Mouse (Mus musculus) hindbrain, embryonic 16.5 days (tissue): ENCODE measurements around the gene Gm4131. TPM values are rescaled to one million over a fixed set of nuclear protein-coding genes. Genes with fewer than 3 reads are reported as not detected.

Experiments
- ATAC-seq: fragments of 200-750 bp; cut with Nextera tagmentation; 2 replicates; pipeline ENCODE4 v1.8.0; 2017; ENCODE audit warnings: moderate TSS enrichment, moderate library complexity
- H3K27ac ChIP-seq: fragments of 300-500 bp; sonication (generic); 2 replicates; pipeline ENCODE4 v1.5.1; 2014; ENCODE audit warnings: low read depth, mild to moderate bottlenecking, control low read depth, low read length, moderate library complexity
- H3K27me3 ChIP-seq: fragments of 300-500 bp; sonication (generic); replicated peaks from 2 replicates; pipeline ENCODE4 v1.6.1; 2014; ENCODE audit warnings: low read length; ENCODE audit not compliant: control insufficient read depth, insufficient read depth
- H3K36me3 ChIP-seq: fragments of 300-500 bp; sonication (generic); 2 replicates; pipeline ENCODE4 v1.6.1; 2014; ENCODE audit warnings: mild to moderate bottlenecking, low read length, moderate library complexity, mixed read lengths; ENCODE audit not compliant: control insufficient read depth, insufficient read depth
- H3K4me1 ChIP-seq: fragments of 300-500 bp; sonication (generic); 2 replicates; pipeline ENCODE4 v1.6.1; 2014; ENCODE audit warnings: low read depth, low read length; ENCODE audit not compliant: control insufficient read depth, insufficient read depth
- H3K4me2 ChIP-seq: fragments of 300-500 bp; sonication (generic); 2 replicates; pipeline ENCODE4 v1.6.1; 2014; ENCODE audit warnings: mild to moderate bottlenecking, low read length, control low read depth, moderate library complexity
- H3K4me3 ChIP-seq: fragments of 300-500 bp; sonication (generic); 2 replicates; pipeline ENCODE4 v1.5.1; 2014; ENCODE audit warnings: mild to moderate bottlenecking, low read length, control low read depth, moderate library complexity
- H3K9ac ChIP-seq: fragments of 300-500 bp; sonication (generic); 2 replicates; pipeline ENCODE4 v1.6.1; 2014; ENCODE audit warnings: low read depth, mild to moderate bottlenecking, control low read depth, low read length, moderate library complexity
- H3K9me3 ChIP-seq: fragments of 300-500 bp; sonication (generic); 2 replicates; pipeline ENCODE4 v1.6.1; 2014; ENCODE audit warnings: mild to moderate bottlenecking, low read length, moderate library complexity; ENCODE audit not compliant: control insufficient read depth
- WGBS: fragments of 180-500 bp; shearing (Covaris S2); extraction: QIAGEN DNeasy Blood & Tissue Kit; methylation state at CpG from one replicate; pipeline ENCODE4 v1.1.7; 2014; 5-methylcytosine and 5-hydroxymethylcytosine counted together
- polyA plus RNA-seq: library from polyadenylated mRNA; unstranded; fragments of >200 nt; fragmentation: Nextera tagmentation; extraction: Ambion mirVana; gene quantifications from 2 replicates; pipeline ENCODE4 v1.2.1, GENCODE M21; 2015

Gene Gm4131
- polyA plus RNA-seq, 1 experiment from 2014 or later = 0.23 TPM

DNA sequence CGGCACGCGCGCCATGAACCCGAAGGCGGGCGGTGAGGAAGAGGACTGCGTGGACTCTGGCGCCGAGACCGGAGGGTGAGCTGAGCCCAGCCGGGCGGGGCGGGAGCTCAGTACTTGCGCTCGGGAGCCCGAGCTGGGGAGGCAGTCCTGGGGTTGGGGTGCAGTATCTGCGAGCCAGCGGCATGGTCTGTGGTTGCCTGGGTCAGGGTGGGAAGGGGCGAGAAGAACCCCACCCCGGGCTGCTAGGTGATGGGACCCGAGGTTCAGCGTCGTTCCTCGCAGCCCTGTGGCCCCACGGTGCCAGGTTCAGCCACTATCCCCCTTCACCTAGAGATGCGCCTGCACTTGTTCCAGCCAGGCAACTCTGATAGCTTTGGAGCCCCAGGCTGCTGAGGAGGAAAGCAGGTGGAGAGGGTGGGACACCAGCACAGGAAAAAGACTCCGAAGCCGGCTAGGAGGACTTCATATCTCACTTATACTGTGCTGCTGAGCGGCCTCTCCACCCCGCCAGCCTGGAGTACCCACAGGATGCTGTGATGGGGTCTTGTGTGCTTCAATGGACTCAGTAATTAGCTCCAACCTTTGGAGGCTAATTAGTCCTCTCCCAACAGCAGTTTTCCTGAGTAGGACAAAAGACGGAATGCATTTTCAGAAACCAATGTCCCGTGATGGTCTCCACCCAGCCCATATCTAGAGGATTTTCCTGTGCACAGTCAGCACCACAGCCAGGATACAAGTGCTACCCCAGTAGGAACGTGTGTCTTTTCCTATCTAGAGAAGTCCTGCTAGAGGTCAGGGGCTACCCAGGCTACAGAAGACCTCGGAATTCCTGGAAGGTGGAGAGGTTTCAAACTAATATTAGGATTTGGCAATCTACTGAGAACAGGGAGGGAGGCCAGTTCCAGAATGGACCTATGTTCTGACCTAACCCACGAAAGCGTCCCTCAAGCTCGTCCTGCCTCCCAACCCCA is 10.6 kb downstream of the Gm4131 start:
- Histone ChIP-seq H3K4me3 (peak overlapping the region; percentile 77), H3K27ac (peak overlapping the region; percentile 67), H3K36me3 (no peaks in the 10 kb centered on the region), H3K4me2 (peak overlapping the region; percentile 91), H3K9me3 (no peaks in the 10 kb centered on the region), H3K4me1 (peaks cover 18% of the 10 kb centered on the region), H3K27me3 (no peaks in the 10 kb centered on the region), H3K9ac (peak overlapping the region; percentile 95)
- 10% methylated on average over 33 of the region's 38 CpGs for WGBS
- peak; percentile 84 for ATAC-seq

DNA sequence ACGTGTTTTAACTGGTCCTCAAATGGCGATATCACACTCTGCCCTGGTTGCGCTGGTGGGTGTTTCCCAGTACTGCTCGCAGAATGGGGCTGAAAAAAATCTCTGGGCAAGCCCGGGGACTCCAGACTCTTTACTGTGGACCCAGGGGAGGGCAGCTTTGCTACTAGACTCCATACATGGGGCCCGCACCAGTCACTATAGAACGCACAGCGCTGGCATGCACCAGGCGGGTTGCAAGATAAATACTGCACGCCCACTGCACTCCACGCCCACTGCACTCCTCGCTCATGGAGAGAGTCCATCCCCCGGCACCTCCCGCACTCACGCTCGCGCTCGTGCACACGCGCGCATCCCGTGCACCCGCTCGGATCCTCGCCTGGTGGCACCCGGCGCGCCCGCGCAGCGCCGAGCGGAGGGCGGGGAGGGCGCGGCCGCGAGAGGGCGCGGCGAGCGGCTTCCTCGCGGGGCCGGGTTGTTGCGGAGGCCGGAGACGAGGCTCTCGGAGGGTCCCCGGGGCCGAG is 11.4 kb downstream of the Gm4131 start, which contains the start of gene Fam124a:
Fam124a (plus strand) TSS at position 429 of the 521 bp plus-strand sequence.
- under 1% methylated on average over 46 of the region's 51 CpGs for WGBS
- peak; percentile 94 for ATAC-seq

DNA sequence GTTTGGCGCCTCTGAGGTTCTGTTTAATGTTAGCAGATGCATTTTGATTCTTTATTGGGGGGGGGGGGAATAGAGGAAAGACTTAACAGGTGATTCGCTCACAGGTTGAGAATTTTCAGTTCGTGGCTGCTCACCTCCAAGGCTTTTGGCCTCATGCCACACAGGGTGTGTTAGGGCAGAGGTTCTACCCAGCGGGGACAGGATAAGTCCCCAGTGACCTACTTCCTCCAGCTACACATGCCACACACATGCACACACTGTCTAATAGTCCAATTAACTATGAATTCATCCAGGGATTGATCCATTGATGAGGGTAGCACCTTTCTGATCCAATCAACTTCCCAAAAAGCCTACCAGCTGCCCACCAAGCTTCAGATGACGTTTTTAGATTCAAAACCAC is 12.9 kb downstream of the Gm4131 start:
- H3K4me2 ChIP-seq = no peak overlapping the region
- H3K36me3 ChIP-seq = no peaks in the 10 kb centered on the region
- H3K27ac ChIP-seq = no peak overlapping the region
- 79% methylated on average over 5 of the region's 5 CpGs for WGBS
- no peak overlapping the region for H3K4me3 ChIP-seq
- peaks cover 18% of the 10 kb centered on the region for H3K4me1 ChIP-seq
- no peak for ATAC-seq
- no peak overlapping the region for H3K9ac ChIP-seq
- no peaks in the 10 kb centered on the region for H3K9me3 ChIP-seq
- no peaks in the 10 kb centered on the region for H3K27me3 ChIP-seq

More for the DNA sequence above, 11.4 kb downstream of the Gm4131 start, which contains the start of gene Fam124a:
- Histone ChIP-seq H3K27me3 (no peaks in the 10 kb centered on the region), H3K9me3 (no peaks in the 10 kb centered on the region), H3K9ac (peak within 1 kb of the TSS; percentile 95), H3K4me2 (peak within 1 kb of the TSS; percentile 91), H3K4me3 (peak within 1 kb of the TSS; percentile 77), H3K27ac (peak within 1 kb of the TSS; percentile 67), H3K4me1 (peaks cover 18% of the 10 kb centered on the region), H3K36me3 (no peaks in the 10 kb centered on the region)

- no peaks in the 10 kb centered on the region for H3K9me3 ChIP-seq
- H3K27ac ChIP-seq = no peak overlapping the region
- H3K27me3 ChIP-seq = no peaks in the 10 kb centered on the region
- no peak for ATAC-seq
- 95% methylated on average over 4 of the region's 4 CpGs for WGBS
- peaks cover 13% of the 10 kb centered on the region for H3K4me1 ChIP-seq
- H3K4me2 ChIP-seq = no peak overlapping the region
- H3K36me3 ChIP-seq = no peaks in the 10 kb centered on the region
- H3K9ac ChIP-seq = no peak overlapping the region
- H3K4me3 ChIP-seq = no peak overlapping the region
Observed at GRCm38 (mm10) chr14:62552771-62553170, 13.9 kb downstream of the Gm4131 start.

DNA sequence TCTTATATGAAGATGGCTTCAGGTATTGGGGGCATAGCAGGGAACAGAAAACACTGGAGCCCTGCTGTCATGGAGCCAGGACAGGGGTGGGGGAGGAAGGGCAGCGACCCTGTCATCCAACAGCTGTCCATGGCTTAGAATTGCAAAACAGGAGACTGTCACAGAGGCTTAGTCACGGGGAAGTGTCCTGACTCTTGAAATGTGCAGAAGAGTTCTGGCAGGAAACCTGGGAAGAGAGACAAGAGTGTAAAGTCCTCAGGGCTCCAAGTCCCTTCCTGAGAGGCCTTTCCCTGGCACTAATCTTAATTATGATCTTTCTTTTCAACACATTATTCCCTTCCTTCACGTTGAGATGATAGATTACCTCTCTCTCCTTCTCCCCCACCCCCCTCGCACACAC is 16.6 kb downstream of the Gm4131 start:
- Histone ChIP-seq H3K4me2 (no peak overlapping the region), H3K27me3 (no peaks in the 10 kb centered on the region), H3K4me3 (no peak overlapping the region), H3K9ac (no peak overlapping the region), H3K9me3 (no peaks in the 10 kb centered on the region), H3K27ac (no peak overlapping the region), H3K4me1 (no peaks in the 10 kb centered on the region), H3K36me3 (no peaks in the 10 kb centered on the region)
- WGBS = 30% methylated on average over 4 of the region's 4 CpGs
- ATAC-seq = no peak

- H3K4me1 ChIP-seq = no peaks in the 10 kb centered on the region
- H3K27ac ChIP-seq = no peak overlapping the region
- H3K9ac ChIP-seq = no peak overlapping the region
- no peak overlapping the region for H3K4me2 ChIP-seq
- H3K27me3 ChIP-seq = no peaks in the 10 kb centered on the region
- H3K36me3 ChIP-seq = no peaks in the 10 kb centered on the region
- no peak for ATAC-seq
- H3K4me3 ChIP-seq = no peak overlapping the region
- no peaks in the 10 kb centered on the region for H3K9me3 ChIP-seq
- 53% methylated on average over 4 of the region's 4 CpGs for WGBS
Observed at GRCm38 (mm10) chr14:62546746-62547145, 20.0 kb downstream of the Gm4131 start.

GRCm38 (mm10) chr14:62546296-62546695 is 20.4 kb downstream of the Gm4131 start:
- no peak for ATAC-seq
- no peak overlapping the region for H3K4me2 ChIP-seq
- no peaks in the 10 kb centered on the region for H3K9me3 ChIP-seq
- no peak overlapping the region for H3K4me3 ChIP-seq
- 92% methylated on average over 6 of the region's 6 CpGs for WGBS
- H3K36me3 ChIP-seq = no peaks in the 10 kb centered on the region
- no peaks in the 10 kb centered on the region for H3K27me3 ChIP-seq
- no peak overlapping the region for H3K9ac ChIP-seq
- H3K27ac ChIP-seq = no peak overlapping the region
- H3K4me1 ChIP-seq = no peaks in the 10 kb centered on the region

- WGBS = 77% methylated on average over 1 of the region's 1 CpGs
- Histone ChIP-seq H3K27me3 (no peaks in the 10 kb centered on the region), H3K4me3 (no peak overlapping the region), H3K4me1 (no peaks in the 10 kb centered on the region), H3K27ac (no peak overlapping the region), H3K9me3 (no peaks in the 10 kb centered on the region), H3K4me2 (no peak overlapping the region), H3K9ac (no peak overlapping the region), H3K36me3 (no peaks in the 10 kb centered on the region)
- ATAC-seq = no peak
Observed at GRCm38 (mm10) chr14:62541751-62542150, 25.0 kb downstream of the Gm4131 start.

DNA sequence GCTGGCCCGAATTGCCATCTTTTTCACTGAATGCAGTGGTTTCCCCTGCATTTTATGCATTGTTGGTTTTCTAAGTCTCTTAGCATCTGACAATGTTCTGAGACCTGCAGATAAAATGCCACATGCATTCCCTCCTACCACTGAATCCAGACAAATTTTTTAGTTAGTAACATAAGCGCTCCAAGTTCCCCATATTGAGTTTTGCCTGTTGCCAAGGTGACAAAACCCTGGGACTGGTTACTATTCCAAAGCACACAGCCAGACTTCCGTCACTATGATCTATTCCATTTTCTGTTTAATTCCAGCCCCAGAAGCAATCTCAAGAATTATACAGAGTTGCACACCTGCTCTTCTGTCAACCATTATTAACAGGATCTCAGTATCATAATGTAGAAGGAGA is 26.9 kb downstream of the Gm4131 start:
- Histone ChIP-seq H3K4me1 (no peaks in the 10 kb centered on the region), H3K27me3 (no peaks in the 10 kb centered on the region), H3K36me3 (no peaks in the 10 kb centered on the region), H3K9ac (no peak overlapping the region), H3K27ac (no peak overlapping the region), H3K9me3 (no peaks in the 10 kb centered on the region), H3K4me2 (no peak overlapping the region), H3K4me3 (no peak overlapping the region)
- WGBS = 67% methylated on average over 3 of the region's 3 CpGs
- no peak for ATAC-seq
